Mouse (Mus musculus) left cerebral cortex, postnatal 25 days (tissue): ENCODE results near the gene Tlk2. TPM values are rescaled to one million over a fixed set of nuclear protein-coding genes. Genes with fewer than 3 reads are reported as not detected.
"Not testable (repeated sequence)": the region's sequence is repeated elsewhere in the genome, so short reads cannot be mapped to it uniquely, and the experiment has no call there.

Source experiments
- DNase-seq, 2 experiments: peaks; one replicate each; pipeline ENCODE4 v3.0.0; 2022; ENCODE audit warnings: low spot score in 2 of 2, mixed read lengths in 1 of 2
- intact Hi-C: fragments of 180-260 bp; cut with DNase I; formaldehyde crosslinking; loops from one replicate; pipeline ENCODE4 v1.15.1; 2025
- total RNA-seq, 2 experiments: library from RNA; stranded (reverse); gene quantifications; 2 replicates each; pipeline ENCODE4 v1.2.3; 2021

The Tlk2 gene
- 10 to 100 TPM; 54.4 to 54.7 TPM for total RNA-seq

GRCm38 (mm10) chr11:105178516-105178915, at the start of gene Tlk2:
Tlk2 (plus strand) TSS chr11:105178807.
- no peak for DNase-seq
- intact Hi-C loops = no loop called here

DNA sequence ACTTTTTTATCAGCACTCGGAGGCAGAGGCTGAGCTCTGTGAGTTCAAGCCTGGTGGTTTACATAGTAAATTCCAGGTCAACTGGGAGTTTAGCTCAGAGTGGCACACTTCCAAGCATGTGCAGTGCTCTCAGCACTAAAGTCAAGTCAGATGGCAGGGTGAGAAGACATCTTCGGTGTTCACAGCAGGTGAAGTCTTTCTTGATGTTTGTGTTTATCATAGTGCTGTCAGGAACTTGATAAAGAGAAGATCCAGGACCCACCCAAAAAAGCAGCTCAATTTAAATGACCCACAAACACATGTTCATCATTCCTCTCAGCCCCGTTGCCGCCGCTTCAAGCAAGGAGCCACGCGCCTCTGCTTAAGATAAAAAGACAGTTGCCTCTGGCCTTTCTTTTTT, 42.9 kb upstream of the Tlk2 start:
- intact Hi-C loops = no loop called here
- DNase-seq = no peak

GRCm38 (mm10) chr11:105137255-105137654, 41.4 kb upstream of the Tlk2 start:
- DNase-seq, intact Hi-C loops: not testable (repeated sequence)

DNA sequence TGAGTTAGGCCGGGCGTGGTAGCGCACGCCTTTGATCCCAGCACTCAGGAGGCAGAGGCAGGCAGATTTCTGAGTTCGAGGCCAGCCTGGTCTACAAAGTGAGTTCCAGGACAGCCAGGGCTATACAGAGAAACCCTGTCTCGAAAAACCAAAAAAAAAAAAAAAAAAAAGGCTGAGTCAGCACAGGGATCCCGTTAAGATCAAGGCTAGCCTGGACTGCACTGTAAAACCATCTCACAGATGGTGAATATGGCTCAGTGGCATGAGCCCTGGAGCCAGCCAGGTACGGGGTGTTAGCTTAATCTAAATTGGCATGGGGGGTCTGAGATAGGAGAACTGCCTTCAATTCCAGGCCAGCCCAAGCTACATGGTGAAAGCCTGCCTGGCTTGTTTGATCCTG, 38.1 kb upstream of the Tlk2 start:
- intact Hi-C loops, DNase-seq: not testable (repeated sequence)

DNA sequence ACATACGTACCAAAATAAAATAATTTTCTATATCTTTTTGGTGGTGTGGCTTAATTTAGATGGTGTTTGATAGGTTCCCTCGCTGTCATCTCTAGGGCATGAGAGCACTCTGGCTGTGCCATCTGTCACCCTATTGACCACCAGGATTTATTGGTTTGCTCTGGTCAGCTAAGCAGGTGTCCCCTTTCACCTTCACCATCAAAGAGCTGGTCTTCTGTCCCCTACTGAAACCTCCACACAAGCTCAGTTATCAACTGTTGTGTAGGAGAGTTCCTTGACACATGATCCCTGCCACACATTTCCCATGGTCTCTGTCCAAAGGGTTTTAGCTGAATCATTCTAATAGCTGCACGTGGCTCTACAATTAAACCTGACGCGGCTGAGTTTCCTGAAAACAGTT, 37.5 kb upstream of the Tlk2 start:
- no peak for DNase-seq
- intact Hi-C loops = no loop called here

- intact Hi-C loops = no loop called here
- DNase-seq = no peak
These were observed 35.0 kb upstream of the Tlk2 start for GRCm38 (mm10) chr11:105143564-105143963.

GRCm38 (mm10) chr11:105144084-105144483, 34.5 kb upstream of the Tlk2 start:
- DNase-seq = no peak
- intact Hi-C loops = no loop called here

DNA sequence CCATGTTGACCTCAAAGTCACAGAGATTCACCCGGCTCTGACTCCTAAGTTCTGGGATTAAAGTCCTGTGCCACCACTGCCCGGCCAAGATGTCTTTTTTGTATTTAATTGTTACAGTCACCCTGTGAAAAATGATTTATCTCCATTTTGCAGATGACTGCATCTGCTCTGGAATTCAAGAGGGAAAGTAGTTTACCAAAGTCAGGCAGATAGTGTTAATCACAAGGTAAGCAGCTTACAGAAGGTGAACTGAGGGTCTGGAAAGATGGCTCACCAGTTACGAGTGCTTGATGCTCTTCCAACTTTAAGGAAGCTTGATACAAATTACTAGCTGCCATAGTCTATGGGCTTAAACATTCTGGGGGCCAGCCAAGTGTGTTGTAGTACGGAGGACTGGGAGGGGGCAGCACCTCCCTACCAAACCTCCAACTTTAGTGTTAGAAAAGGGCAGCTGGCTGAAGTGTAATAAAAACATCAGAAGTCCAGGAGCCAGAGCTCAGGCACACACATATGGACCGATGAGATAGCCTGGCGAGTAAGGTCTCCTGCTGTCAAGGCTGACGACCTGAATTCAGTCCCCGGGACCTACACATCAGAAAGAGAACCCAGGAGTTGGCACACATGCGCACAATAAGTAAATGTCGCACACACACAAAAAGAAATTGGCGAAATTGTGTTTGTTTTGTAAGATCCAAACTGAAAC, 33.9 kb upstream of the Tlk2 start:
- intact Hi-C loops = no loop called here
- DNase-seq = no peak

- intact Hi-C loops = no loop called here
These were observed 33.4 kb upstream of the Tlk2 start for GRCm38 (mm10) chr11:105145211-105145610.

GRCm38 (mm10) chr11:105146593-105146992, 32.0 kb upstream of the Tlk2 start, which contains the start of gene Gm10842:
Gm10842 (plus strand) TSS chr11:105146893.
- DNase-seq = no peak
- intact Hi-C loops = no loop called here

More at GRCm38 (mm10) chr11:105145211-105145610, 33.4 kb upstream of the Tlk2 start:
- no peak for DNase-seq

- intact Hi-C loops = no loop called here
These were observed 29.3 kb upstream of the Tlk2 start for GRCm38 (mm10) chr11:105149353-105149752.

DNA sequence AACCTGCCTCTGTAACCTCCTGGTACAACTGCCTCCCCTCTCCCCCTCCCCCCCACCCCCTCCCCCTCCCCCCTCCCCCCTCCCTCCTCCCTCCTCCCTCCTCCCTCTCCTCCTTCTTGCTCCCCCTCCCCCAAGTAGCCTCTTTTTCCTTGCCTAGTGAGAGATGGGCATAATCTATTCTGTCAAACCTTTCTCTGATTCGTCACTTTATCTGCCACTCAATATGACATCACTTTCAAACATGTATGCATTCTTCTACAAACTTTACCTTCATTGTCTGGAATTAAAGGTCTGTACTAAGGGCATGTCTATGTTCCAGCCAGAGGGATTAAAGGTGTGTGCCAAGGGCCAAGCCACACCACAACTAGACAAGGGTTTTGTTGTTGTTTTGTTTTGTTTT, 28.8 kb upstream of the Tlk2 start:
- intact Hi-C loops = no loop called here
- DNase-seq = no peak

More at GRCm38 (mm10) chr11:105149353-105149752, 29.3 kb upstream of the Tlk2 start:
- no peak for DNase-seq

DNA sequence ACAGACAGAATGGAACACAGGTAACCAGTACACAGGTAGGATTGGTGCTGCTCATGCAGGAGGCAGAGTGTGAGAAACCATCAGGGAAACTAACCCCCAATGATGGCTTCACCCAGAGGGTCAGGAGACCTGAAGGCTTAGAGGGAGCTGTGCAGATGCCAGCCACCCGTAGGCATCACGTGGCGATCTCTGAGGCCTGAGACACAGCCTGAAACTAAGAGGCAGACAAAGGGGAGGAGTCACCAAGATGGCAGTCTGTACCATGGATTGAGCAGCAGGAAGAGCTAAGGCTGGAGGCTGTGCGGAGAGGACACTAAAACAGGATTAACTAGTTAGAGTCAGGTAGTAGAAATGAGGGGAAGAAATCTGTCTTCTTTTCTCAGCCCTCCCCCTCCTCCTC, 27.9 kb upstream of the Tlk2 start:
- intact Hi-C loops = no loop called here
- no peak for DNase-seq

- intact Hi-C loops = no loop called here
- no peak for DNase-seq
These were observed 27.2 kb upstream of the Tlk2 start for GRCm38 (mm10) chr11:105151226-105152016.

DNA sequence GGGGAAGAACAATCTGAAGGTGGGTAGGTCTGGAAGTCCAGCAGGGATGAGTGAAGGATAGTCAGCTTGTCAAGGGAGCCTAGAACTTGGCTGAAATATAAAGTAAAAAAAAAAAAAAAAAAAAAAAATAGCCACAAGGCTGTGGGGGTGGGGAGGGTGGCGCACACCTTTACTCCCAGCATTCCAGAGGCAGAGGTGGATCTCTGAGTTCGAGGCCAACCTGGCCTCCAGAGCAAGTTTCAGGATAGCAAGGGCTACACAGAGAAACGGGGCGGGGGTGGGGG, 26.6 kb upstream of the Tlk2 start:
- intact Hi-C loops = no loop called here
- DNase-seq = no peak

DNA sequence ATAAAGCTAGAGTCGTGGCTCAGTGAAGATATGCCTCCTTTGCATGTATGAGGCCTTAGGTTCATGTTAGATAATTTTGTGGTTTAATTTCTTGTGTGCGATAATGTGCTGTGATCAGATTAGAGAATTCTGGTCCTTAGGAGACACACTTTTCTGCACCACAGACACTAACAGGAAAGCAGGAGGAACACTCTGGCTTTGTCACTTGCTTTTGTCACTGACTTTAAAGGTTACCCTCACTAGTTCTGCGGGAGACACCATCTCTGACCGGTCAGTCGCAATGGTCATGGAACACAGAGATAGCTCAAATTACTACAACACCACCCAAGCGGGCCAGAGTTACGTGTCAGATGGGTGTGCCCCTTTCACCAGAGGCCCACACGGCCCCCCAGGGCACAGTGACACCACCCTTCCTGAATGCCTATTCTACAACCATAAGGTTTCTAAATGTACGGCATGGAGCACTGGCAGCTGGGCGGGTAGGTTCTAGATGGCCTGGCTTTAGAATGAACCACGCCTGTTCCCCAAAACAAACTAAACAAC, 26.2 kb upstream of the Tlk2 start:
- intact Hi-C loops = no loop called here
- DNase-seq = no peak

DNA sequence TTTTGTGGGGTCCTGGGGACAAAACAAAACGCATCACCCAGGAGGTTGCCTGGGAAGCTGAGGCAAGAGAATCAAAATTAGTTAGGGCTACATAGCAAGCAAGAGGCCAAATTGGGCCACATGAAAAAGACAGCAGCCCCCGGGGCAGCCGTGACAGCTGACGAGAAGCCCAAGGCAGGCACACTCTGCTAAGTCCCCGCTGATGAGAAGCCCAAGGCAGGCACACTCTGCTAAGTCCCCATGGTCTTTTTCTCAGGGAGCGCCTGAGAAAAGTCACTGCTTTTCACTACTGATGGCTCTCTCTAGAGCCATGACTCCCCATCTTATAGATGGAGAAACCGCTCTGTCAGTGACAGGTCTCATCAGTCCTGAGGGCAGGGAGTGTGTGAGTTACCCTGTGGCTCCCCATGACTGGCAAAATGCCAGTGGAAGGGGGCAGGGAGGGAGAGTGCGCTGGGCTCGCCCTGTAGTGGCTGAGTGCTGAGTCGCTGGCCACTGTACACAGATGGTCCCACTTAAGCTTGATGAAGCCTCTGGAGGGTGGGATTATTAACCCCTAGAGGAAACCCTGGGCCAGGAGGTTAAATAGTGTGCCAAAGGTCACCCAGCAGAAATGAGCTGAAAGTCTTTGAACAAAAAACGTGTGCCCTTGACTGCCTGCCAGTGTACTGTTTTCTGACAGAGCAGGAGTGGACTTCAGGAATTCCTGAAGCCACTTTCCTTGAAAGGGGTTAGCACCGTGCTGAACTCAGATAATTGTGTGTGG, 25.4 kb upstream of the Tlk2 start:
- intact Hi-C loops = no loop called here
- DNase-seq = no peak

GRCm38 (mm10) chr11:105155915-105156314, 22.7 kb upstream of the Tlk2 start:
- DNase-seq = no peak
- intact Hi-C loops = no loop called here

- intact Hi-C loops = no loop called here
These were observed 21.8 kb upstream of the Tlk2 start for GRCm38 (mm10) chr11:105156748-105157267.

DNA sequence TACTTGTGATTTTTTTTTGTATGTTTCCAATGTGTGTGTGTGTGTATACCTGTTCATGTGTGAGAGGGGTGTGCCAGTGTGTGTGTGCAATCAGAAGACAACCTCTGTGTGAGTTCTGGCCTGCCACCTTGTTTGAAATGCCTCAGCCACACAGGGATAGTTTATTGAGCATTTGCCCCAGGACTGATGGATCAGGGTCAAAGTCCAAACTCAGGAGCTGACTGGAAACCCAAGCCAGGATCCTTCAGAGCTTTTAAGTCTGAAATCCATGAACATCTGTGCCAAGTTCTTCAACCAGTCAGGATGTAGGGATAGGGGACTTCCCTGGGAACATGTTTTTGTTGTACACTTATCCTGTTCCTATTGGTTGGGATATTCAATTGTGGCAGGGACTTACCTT, 20.6 kb upstream of the Tlk2 start:
- no peak for DNase-seq
- intact Hi-C loops = no loop called here

More at GRCm38 (mm10) chr11:105156748-105157267, 21.8 kb upstream of the Tlk2 start:
- no peak for DNase-seq
